Mouse (Mus musculus) embryonic facial prominence, embryonic 11.5 days (tissue): Measurements from ENCODE around the gene Cep41. TPM values are rescaled to one million over a fixed set of nuclear protein-coding genes. Genes with fewer than 3 reads are reported as not detected.
A peak's percentile ranks its signal among the peaks of the same experiment; 100 is the strongest.

Experiments used
- ATAC-seq: fragments of 200-750 bp; cut with Nextera tagmentation; replicated peaks from 2 replicates; pipeline ENCODE4 v1.8.0; 2017; ENCODE audit warnings: low read depth; ENCODE audit not compliant: insufficient number of reproducible peaks, low FRiP score, low TSS enrichment
- DNase-seq: peaks from one replicate; pipeline ENCODE4 v3.0.0-alpha.2; 2015; ENCODE audit warnings: low spot score
- H3K27ac ChIP-seq: fragments of 300-500 bp; sonication (generic); replicated peaks from 2 replicates; pipeline ENCODE4 v1.5.1; 2014; ENCODE audit warnings: mild to moderate bottlenecking, low read depth, low read length, control low read depth
- H3K27me3 ChIP-seq: fragments of 300-500 bp; sonication (generic); 2 replicates; pipeline ENCODE4 v1.6.1; 2014; ENCODE audit warnings: mild to moderate bottlenecking, low read length, moderate library complexity, mixed read lengths; ENCODE audit not compliant: control insufficient read depth, insufficient read depth
- H3K36me3 ChIP-seq: fragments of 300-500 bp; sonication (generic); replicated peaks from 2 replicates; pipeline ENCODE4 v1.6.1; 2014; ENCODE audit warnings: low read depth, mild to moderate bottlenecking, low read length, moderate library complexity, mixed read lengths; ENCODE audit not compliant: control insufficient read depth, insufficient read depth
- H3K4me1 ChIP-seq: fragments of 300-500 bp; sonication (generic); 2 replicates; pipeline ENCODE4 v1.6.1; 2014; ENCODE audit warnings: low read length, mixed read lengths; ENCODE audit not compliant: control insufficient read depth, insufficient read depth
- H3K4me2 ChIP-seq: fragments of 300-500 bp; sonication (generic); 2 replicates; pipeline ENCODE4 v1.6.1; 2014; ENCODE audit warnings: low read depth, mild to moderate bottlenecking, control low read depth, low read length, moderate library complexity
- H3K4me3 ChIP-seq: fragments of 300-500 bp; sonication (generic); 2 replicates; pipeline ENCODE4 v1.5.1; 2014; ENCODE audit warnings: low read depth, low read length, control low read depth
- H3K9ac ChIP-seq: fragments of 300-500 bp; sonication (generic); replicated peaks from 2 replicates; pipeline ENCODE4 v1.6.1; 2014; ENCODE audit warnings: mild to moderate bottlenecking, control low read depth, low read length
- H3K9me3 ChIP-seq: fragments of 300-500 bp; sonication (generic); replicated peaks from 2 replicates; pipeline ENCODE4 v1.6.1; 2016; ENCODE audit warnings: mild to moderate bottlenecking, low read length, inconsistent platforms, mixed read lengths; ENCODE audit not compliant: control insufficient read depth
- WGBS: fragments of 180-500 bp; shearing (Covaris S2); extraction: QIAGEN DNeasy Blood & Tissue Kit; methylation state at CpG from one replicate; pipeline ENCODE4 v1.1.7; 2014; 5-methylcytosine and 5-hydroxymethylcytosine counted together
- microRNA counts: library from miRNA; unstranded; fragments of <30 nt; microRNA quantifications from one replicate; lab custom pipeline; 2016
- microRNA-seq: library from miRNA; unstranded; fragments of <30 nt; microRNA quantifications from one replicate; pipeline ENCODE4, GENCODE M21; 2016; ENCODE audit warnings: borderline number of aligned reads
- polyA plus RNA-seq: library from polyadenylated mRNA; unstranded; fragments of >200 nt; fragmentation: Nextera tagmentation; extraction: Ambion mirVana; gene quantifications from 2 replicates; pipeline ENCODE4 v1.2.1, GENCODE M21; 2014

The Cep41 gene
- polyA plus RNA-seq, 1 experiment from 2014 or later, result 28.1 TPM

DNA sequence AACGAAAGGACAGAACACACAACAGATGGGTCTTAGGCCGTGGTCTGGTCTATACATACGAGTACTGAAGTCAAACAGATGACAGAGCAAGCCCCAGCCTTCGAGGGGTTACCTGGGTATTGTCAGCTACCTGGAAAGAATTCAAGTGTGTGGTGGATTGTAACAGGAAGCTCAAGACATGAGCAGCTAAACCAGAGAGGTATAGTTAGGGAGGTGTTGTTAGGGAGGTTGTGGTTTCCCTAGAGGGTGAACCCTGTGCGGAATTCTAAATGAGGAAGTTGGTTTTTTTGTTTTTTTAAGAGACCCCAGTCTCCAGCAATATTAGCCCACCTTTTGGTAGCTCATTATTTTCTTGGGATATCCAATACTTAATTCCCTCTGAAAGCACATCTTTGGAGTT, 87.9 kb downstream of the Cep41 start:
- Histone ChIP-seq H3K4me3 (no peak overlapping the region), H3K9ac (no peak overlapping the region), H3K9me3 (no peaks in the 10 kb centered on the region), H3K4me1 (no peaks in the 10 kb centered on the region), H3K27me3 (no peaks in the 10 kb centered on the region), H3K27ac (no peak overlapping the region), H3K36me3 (no peaks in the 10 kb centered on the region), H3K4me2 (no peak overlapping the region)
- no peak for DNase-seq
- 78% methylated on average over 5 of the region's 5 CpGs for WGBS
- ATAC-seq, result no peak

DNA sequence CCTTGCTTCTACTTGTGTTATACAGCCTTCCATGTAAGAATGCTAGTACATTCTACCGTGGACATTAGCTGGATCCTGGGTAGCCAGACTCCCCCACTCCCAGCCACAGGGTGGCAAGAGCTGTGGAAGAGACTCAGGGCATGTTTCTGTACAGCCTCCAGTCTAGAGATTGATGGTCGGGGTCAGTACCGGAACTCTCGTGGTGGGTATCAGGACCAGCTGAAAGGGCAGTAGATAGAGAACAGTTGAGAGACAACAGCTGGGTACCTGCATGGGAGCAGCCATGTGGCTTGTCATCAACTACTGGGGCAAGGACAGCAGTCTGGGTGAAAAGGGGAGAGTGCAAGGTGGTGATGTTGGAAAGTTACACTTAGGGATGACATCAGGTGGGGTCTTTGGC, 88.4 kb downstream of the Cep41 start:
- Histone ChIP-seq H3K27ac (no peak overlapping the region), H3K36me3 (no peaks in the 10 kb centered on the region), H3K9me3 (no peaks in the 10 kb centered on the region), H3K4me3 (no peak overlapping the region), H3K9ac (no peak overlapping the region), H3K27me3 (no peaks in the 10 kb centered on the region), H3K4me1 (no peaks in the 10 kb centered on the region), H3K4me2 (no peak overlapping the region)
- ATAC-seq, result no peak
- WGBS, result 90% methylated on average over 4 of the region's 4 CpGs
- no peak for DNase-seq

DNA sequence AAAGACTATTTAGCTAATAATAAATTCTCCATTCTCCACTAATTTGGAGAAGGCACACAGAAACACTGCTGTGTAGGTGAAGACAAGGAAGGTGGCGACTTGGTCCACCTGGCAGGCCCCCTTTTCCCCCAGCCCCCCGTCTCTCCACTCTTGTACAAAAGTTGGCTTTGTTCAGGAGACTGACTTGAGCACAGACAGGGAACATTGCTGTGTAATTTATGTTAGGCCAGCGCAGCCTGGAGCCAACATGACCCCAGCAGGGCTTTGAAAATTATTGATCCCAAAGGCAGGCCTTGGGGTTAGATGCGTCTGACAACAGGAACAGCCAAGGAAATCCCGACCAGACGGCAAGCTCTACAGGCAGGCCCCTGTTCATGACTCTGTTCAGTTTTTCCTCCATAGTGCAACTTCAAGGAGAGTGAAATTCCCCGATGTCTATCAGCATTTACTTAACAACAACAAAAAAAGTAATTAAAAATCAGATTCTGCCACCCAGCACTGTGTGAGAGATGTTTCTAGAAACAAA, 89.1 kb downstream of the Cep41 start:
- H3K36me3 ChIP-seq, result no peaks in the 10 kb centered on the region
- DNase-seq (no peak), ATAC-seq (no peak)
- no peak overlapping the region for H3K9ac ChIP-seq
- 47% methylated on average over 7 of the region's 7 CpGs for WGBS
- H3K4me1 ChIP-seq, result no peaks in the 10 kb centered on the region
- no peak overlapping the region for H3K27ac ChIP-seq
- H3K9me3 ChIP-seq, result no peaks in the 10 kb centered on the region
- H3K4me3 ChIP-seq, result no peak overlapping the region
- no peak overlapping the region for H3K4me2 ChIP-seq
- no peaks in the 10 kb centered on the region for H3K27me3 ChIP-seq

MicroRNA genes within 50 kb of the gene (microRNA counts, 519-probe panel; counts per million panel counts)
- 4,662 counts per million, percentile 79 among the panel's probes with 10 or more counts for microRNA mmu-miR-335-3p (lab: Ali Mortazavi, UCI)
- 5,736 counts per million, percentile 95 among the panel's probes with 10 or more counts for microRNA mmu-miR-335-5p (lab: Ali Mortazavi, UCI)

Small RNAs within 50 kb of the gene (microRNA-seq; reads per million reads assigned to microRNA genes)
- 91,320 reads per million, percentile 100 among the genes with 10 or more reads in this experiment for gene Mir335

Other genes with a start within 250 kb of the Cep41 start
- 44.1 TPM in 2 replicates for gene Tmem209, start 184.0 kb downstream of the Cep41 start, polyA plus RNA-seq
- 0.15 and 0.36 TPM in 2 replicates for gene Ssmem1, start 183.9 kb downstream of the Cep41 start, polyA plus RNA-seq
- gene Cpa2, start 152.2 kb downstream of the Cep41 start, polyA plus RNA-seq, result 9.1 and 10.5 TPM in 2 replicates
- gene Cpa4, start 125.4 kb downstream of the Cep41 start, polyA plus RNA-seq, result 1.4 TPM in 2 replicates
- 0.22 and 0.27 TPM in 2 replicates for gene Cpa5, start 82.7 kb downstream of the Cep41 start, polyA plus RNA-seq
- 0.17 and 0.21 TPM in 2 replicates for gene Cpa1, start 54.5 kb downstream of the Cep41 start, polyA plus RNA-seq
- gene Mest, start 29.8 kb upstream of the Cep41 start, polyA plus RNA-seq, result 1,816 and 1,902 TPM in 2 replicates
- gene Copg2, start 203.0 kb upstream of the Cep41 start, polyA plus RNA-seq, result 33.8 and 35.6 TPM in 2 replicates
- gene Tsga13, start 221.8 kb upstream of the Cep41 start, polyA plus RNA-seq, result not detected in 2 replicates